Mouse (Mus musculus): ENCODE data around the gene Ubqln4.

The Ubqln4 gene

DNA sequence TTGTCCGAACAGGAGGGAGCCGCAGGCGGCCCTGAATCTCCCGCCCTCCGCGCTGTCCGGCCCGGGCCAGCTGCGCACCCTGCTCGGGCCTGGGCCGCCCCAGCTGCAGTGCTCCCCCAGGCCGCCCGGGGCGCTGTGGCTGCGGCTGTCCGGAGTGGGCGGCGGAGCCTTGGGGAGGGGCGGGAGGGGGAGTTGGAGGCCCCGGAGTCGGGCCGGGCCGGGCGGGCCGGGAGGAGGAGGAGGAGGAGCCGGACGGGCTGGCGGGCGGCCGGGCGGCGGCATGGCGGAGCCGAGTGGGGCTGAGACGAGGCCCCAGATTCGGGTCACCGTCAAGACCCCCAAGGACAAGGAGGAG, at the start of gene Ubqln4:
Gene Ubqln4, plus strand, starts transcription at position 234 of the 355 bp plus-strand sequence.
- DNase-seq (ENCODE audit: low spot score in 2 of 2), result peak; percentile 88 to 90

DNA sequence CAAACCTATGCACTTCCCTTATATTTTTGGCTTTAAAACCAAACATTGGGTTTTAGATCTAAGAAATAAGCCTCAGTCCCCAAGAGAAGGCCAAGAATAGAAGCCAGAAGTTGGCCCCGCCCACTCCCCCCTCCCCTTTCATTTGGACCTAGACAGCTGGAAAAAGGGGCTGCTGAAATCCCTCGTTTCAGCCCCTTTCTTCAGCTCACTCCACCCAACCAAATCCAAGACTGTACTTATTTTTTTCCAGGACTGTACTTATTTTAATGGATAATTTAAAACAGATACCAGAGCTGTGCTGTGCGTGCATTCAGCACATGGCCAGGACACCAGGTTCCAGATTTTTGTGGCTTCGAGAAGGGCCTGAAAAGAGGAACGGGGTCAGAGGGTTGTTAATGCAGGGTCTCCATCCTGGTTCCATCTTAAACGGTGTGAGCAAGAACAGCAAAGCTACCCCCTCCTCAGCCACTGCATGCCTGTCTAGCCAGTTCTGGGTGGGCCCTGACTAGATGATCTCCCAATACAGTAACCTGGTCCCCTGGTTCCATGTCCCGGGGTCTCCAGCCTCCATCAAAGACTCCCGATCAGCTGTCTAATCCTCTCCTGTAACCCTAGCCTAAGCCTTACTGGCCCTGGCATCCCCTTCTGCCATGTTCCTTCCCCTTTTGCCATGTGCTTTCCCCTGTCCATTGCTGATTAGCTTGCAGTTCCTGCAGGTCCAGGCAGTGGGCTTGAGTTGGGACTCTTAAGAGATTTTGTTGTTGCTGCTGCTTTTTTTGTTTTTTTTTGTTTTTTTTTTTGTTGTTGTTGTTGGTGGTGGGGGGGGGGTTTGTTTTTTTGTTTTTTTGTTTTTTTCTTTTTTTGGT, 49.4 kb upstream of the Ubqln4 start:
- DNase-seq (ENCODE audit: low spot score in 2 of 2), result no peak

DNA sequence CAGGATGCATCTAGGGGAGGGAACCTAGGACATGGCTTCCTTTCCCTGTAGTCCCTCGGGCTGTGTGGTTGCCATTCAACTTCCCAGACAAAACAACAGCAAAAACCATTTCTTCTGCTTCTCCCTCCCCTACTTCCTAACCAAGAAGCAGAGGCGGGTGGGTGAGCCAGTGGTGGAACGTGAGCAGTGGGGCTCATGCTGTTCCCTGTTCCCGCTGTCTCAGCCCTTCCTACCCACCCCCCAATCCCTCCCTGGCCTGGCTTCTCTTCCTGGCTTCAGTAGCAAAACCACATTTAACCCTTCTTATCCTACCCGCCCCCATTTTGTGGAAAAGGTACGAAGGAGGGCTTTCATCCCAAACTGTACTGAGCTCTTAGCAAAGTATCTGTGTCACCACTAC, 48.5 kb upstream of the Ubqln4 start:
- no peak for DNase-seq (ENCODE audit: low spot score in 2 of 2)

DNA sequence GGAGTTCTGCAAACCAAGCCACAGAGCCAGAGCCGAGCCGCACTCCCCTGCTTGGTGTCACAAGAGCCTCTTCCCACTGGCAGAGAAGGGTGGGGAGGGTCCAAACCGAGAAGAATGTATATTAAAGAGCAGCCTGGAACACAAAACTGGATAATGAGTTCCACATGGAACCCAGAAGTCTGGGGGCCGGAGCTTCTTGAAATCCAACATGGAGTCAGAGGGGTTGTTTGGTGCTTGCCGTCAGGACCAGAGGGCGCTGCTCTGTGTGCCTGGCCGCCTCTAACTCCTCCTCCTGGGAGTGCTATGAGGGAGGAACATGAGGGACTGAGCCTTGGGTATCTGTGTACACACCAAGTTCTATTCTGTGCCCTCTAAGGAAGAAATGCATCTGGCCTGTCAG, 47.8 kb upstream of the Ubqln4 start:
- no peak for DNase-seq (ENCODE audit: low spot score in 2 of 2)

DNA sequence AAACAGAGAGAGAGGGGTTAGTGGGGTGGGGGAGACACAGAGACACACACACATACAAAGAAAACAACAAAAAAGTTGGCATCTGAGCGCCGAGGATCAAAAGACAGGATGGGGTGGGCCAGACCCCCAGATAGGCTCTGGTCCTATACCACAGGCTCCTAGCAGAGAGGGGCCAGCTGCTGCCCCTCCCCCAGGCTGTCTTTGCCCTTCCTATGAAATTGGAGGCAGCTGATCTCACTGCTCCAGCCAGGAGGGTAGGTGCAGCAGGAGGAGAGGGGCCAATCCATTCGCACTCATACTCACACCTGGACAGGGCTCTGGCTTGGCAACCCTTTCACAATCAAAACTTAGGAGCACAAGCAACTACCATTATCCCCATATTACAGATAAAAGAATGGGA, 44.3 kb upstream of the Ubqln4 start:
- no peak for DNase-seq (ENCODE audit: low spot score in 2 of 2)

DNA sequence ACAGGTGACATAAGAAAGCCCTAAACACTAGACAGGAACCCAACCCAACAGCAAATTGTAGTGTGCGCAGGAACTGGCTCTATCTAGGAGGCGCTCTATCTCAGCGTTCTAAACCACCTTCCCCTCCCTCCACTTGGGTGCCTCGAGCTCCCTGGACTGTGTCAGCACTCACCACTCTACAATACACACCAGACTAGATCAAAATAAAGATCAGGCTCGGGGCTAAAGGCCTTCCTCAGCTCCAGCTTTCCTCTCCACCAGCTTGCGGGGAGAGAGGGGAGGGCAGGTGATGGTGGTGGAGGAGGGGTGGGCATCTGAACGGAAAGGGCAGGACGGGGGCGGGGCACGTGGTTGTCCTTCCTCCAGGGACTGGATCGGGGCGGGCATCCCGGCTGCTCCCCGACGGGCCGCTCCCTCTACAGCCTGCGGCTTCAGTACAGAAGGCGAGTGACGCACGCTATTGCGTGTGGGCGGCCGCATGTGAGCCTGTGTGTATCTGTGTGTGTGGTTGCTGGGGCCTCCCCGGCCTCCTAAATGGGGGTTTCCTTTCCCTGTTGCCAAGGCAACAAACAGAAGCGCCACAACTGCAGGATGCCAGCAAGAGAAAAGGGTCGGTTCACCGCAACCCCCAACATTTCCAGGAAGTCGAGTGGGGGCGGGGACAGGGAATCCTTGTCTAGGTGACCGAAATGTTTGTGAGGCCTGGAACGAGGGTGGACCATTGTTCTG, 43.7 kb upstream of the Ubqln4 start, which contains the start of gene Lmna:
Gene Lmna, minus strand, starts transcription at position 265 of the 729 bp plus-strand sequence.
- DNase-seq (ENCODE audit: low spot score in 2 of 2), result peak; percentile 80 to 94

DNA sequence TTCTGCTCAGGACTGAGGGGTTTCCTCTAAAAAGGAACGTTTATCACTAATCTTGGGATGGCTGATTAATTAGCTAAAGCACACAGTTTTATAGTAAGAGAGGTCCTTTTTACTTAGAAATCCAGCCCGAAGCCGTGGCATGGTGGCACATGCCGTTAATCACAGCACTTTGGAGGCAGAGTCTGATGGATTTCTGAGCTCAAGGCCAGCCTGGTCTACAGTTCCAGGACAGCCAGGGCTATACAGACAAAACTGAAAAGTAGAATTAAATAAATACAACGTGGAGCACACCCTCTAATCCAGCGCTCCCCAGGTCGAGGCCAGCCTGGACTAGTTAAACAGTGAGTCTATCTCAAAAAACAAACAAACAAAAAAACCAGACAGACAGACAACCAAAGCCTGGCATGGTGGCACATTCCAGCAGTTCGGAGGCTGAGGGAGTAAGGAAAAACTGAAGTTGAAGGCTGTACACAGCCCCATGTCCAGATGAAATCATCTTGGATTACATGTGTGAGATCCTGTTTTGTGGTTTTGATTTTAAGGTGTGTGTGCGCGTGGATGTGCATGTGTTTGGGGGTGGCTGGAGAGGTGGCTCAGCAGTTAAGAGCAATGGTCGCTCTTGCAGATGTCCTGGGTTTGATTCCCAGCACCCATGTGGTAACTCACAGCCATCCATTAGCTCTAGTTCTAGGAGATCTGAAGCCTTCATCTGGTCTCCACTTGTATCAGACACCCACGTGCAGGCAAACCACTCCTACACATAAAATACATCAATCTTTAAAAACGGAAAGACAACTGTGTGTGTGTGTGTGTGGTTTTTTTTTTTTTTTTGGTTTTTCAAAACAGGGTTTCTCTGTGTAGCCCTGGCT, 42.9 kb upstream of the Ubqln4 start:
- no peak for DNase-seq (ENCODE audit: low spot score in 2 of 2)

DNA sequence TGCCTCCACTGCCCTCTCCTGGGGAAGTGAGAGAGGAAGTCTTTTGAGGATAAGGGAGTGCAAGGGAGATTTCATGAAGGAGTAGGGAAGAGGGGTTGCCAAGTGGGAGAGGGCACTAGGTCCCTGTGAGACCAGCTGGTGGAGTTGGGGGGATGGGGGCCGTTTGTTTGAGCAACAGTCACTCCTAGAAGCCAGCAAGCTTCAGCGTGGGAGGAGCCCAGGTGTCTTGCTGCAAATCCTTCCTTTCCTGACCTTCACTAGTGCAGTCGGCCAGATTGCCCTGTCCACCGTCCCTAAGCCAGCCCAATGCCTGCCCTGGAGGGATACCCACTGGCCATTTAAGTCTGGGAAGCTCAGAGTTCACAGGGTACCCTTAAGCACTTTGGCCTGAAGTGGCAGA, 42.0 kb upstream of the Ubqln4 start:
- no peak for DNase-seq (ENCODE audit: low spot score in 2 of 2)

DNA sequence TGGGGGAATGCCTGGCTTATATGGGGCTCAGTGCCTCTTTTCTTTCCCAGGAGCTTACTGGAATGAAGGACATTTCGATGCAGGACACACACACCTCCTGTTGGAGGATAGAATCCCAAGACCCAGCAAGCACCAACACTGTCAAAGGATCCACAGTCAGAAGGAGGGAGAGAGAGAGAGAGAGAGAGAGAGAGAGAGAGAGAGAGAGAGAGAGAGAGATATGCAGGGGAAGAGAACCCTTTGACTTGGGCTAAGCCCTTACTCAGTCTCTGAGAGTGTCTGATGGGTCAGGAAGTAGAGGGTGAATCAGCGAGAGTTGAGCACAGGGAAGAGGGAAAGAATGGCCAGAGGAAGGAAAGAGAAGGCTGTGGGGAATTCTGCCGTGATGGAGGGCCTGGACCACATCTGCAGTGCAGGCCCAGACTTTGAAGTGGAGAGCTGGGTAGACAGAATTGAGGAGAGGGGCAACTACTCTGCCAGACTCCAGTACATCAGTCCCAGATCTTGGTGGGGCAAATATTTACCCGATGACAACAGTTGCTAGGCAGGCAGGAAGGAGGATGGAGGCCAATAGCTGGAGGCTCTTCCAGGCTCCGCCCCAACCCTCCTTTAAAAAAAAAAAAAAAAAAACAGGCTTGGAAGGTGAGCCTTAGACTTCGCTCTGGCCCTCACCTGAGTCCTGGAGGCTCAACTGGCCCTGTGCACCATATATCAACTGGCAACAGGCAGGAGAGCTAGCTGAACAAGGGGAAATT, 41.2 kb upstream of the Ubqln4 start:
- no peak for DNase-seq (ENCODE audit: low spot score in 2 of 2)

DNA sequence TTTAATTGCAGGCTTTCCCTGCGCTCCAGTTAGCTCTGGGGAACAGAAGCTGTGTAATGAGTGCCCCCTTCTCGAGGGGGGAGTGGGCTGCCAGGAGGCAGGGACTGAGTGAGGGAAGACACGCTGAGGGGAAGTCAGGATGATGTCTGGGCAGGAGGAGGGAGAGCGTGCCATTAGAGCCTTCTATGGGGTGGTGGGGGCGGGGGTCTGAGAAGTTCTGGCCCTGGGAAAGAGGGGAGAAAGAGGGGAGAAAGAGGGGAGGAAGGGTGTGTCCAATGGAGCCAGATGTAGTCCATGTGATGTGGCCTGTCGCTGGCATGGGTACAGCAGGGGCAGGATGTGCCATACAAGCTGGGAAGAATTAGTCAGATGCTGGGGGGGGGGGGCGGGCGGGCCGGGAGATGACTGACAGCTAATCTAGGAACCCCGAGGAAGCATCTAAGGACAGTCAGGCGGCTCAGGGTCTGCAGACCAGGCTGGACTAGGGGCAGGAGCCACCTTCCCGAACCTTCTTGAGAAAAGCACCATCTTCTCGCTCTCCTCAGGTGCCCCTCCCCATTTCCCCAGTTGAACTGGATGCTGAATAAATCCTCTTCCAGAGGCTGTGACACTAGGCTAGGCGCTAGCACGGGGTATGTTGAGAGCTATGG, 40.5 kb upstream of the Ubqln4 start:
- no peak for DNase-seq (ENCODE audit: low spot score in 2 of 2)

DNA sequence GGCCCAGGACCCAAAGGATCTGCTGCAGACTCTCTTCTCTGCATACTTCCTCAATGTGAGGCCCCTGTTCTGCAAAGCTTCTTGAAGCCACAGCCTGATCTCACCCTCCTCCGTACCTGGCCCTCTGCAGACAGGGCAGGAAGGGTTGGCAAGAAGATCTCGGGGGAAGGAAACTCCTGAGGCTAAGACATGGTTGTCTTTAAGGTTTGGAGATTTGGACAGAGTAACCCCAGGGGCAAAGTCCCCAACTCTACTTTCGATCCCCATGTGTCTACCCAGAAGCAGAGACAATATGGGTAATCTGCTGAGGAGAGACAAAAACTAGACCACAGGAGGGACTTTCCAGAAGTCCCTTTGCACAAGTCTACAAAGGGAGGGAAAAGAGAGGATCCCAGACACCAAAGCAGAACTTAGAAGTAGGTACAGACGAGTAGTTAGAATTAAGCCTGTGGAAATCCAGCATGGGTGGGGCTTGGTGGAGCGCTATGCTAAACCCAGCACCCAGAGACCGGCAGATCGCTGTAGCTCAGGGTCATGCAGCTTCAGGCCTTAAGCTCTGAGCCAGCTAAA, 39.9 kb upstream of the Ubqln4 start:
- no peak for DNase-seq (ENCODE audit: low spot score in 2 of 2)

DNA sequence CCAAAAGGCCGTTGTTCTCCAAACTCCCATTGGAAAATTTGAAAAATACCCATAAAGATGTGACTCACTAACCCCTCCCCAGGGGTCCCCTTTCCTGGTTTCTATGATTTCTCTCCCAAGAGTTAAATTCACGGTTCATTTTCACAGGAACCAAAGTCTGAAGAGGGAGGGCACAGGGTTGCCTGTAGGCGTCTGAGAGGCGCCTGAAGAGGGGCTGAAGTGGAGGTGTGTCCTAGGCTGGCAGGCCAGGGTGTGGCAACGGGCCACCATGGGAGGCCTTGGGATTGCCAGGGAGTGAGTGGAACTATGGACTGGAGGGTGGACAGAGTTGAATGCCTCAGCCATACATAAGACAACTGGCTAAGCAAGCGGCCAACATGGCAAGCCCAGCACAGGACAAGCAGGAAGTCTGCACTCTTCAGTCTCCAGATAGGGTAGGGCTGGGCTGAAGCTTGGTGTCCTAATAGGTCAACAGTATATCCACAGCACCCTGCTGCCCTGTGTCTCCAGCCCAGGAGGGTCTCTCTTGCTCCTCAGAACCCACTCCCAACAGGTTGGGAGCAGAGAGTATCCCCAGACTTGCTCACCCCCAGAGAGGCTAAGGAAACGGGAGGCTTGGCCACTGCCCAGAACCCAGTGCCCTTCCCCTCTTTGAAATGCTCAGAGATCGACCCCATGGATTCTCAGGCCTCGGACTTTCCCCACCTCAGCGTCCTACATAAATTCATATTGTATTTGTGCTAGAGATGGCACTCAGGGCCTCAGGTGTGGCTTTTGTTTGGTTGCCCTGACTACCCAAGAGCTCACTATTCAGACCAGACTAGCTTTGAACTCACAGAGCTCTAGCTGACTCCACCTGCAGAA, 39.1 kb upstream of the Ubqln4 start:
- DNase-seq (ENCODE audit: low spot score in 2 of 2), result no peak

DNA sequence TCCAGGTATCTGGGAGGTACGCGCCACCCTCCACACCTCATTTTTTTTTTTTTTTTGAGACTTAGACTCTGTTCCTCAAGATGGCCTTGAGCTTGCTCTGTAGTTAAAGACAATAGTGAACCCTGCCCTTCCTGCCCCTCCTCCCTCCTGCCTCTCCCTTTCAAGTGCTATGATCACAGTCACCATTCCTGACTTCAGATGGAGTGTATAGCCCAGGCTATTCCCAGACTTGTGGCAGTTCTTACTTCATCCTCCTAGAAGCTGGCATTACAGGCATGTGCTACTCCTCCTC, 38.5 kb upstream of the Ubqln4 start:
- DNase-seq (ENCODE audit: low spot score in 2 of 2), result no peak

DNA sequence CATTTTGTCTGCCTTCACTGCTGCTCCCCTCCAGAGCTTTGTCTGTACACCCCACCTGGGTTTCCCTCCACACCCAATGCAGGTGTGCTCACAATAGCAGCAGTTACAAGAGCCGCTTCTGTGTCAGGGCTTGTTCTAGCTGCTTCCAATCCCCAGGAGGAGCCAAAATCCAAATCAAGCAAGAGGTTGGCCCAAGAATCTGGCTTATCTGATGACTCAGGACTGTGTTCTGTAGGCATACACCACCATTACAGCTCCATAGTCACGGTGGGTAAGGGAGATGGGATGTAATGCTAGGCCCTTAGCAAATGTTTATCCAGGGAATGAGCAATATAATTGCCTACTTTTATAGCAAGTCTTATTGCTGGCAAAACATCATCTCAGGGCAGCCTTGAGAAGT, 37.2 kb upstream of the Ubqln4 start:
- no peak for DNase-seq (ENCODE audit: low spot score in 2 of 2)

DNA sequence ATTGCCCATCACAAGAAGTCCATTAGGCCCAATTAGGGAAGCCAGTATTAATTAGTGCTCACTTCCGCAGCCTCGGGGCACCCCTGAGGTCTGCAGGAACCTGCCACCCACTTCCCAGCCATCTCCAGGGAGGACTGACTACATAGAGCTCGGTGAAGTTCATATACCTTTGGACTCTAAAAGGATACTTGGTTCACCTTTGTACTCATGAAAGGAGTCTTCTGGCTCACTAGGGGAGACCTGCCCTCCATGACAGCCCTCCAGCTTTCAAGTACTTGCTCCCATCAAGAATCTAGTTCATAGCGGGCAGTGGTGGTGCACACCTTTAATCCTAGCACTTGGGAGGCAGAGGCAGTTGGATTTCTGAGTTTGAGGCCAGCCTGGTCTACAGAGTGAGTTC, 35.1 kb upstream of the Ubqln4 start:
- DNase-seq (ENCODE audit: low spot score in 2 of 2), result no peak

DNA sequence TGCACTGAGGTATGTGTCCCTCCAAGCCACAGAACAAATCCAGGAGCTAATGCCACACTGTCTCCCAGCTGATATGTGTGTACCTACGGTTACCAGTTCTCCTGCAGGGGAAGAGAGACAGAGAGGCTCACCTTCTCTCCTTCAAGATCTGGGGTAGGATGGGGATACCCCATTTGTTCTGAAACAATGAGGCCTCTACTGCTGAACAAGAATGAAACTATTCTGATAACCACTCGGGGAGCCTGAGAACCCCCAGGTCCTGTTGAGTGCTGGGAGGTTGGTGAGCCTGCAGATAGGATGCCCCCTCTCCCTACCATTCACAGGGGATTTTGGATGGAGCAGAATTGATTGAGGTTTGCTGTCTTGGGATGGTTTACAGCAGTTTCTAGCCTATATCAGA, 33.5 kb upstream of the Ubqln4 start:
- DNase-seq (ENCODE audit: low spot score in 2 of 2), result no peak

DNA sequence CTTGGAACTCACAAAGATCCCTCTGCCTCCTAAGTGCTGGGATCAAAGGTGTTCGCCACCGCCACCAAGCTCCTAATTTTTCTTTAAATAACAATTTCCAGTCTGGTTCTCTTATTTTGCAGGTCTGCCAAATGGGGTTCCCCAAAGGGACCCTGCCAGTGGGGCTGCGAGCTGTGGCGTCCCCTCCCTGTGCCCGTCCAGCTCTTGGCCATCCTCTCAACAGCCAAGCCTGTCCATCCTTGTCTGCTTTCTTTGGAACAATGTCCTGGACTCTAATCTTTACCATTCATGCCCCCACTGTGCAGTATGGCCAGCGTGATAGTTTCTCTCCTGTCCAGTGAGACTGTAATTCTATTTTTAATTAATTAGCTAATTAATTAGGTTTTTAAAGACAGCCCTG, 32.4 kb upstream of the Ubqln4 start:
- DNase-seq (ENCODE audit: low spot score in 2 of 2), result no peak

DNA sequence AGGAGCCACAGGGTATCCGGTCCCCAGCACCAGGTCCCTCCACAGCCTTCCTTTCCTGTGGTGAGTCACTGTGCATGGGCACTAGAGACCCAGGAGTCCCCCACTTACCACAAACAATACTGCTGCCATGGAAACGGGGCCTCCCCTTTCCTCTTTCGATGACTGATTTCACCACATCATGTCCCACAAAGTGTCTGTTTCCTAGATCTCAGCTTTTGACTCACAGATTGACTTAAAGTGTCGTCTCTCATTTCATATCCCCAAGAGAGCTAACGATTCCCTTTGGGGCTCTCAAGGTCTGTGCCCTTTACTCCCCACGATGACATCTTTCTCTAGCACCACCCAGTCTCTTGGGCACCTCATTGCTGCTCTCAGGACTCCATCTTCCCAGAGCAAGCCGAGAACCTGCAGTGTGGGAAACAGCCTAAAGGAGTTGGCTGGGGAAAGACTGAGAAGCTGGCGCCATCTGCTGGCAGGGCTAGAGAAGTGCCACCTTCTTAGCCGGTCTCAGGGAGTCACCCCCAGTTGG, 31.7 kb upstream of the Ubqln4 start:
- peak in 1 of 2 experiments; percentile 70 for DNase-seq (ENCODE audit: low spot score in 2 of 2)

DNA sequence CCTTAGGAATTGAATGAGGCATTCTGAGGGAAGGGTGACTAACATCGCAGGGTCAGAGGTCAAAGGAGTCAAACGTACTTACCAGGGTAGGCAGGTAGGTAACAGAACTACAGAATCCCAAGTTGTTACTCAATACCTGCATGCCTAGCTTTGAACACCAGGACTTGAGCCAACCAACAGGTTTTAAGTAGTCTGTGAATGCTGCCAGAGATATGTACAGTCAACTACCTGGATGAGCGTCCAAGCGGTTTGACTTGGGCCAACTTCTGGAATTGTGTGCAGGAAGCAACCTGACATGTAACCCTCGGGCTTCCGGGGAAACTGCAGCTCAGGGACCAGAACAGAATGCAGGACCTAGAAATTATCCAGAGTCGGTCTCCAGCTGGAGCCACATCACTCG, 30.5 kb upstream of the Ubqln4 start:
- no peak for DNase-seq (ENCODE audit: low spot score in 2 of 2)

DNA sequence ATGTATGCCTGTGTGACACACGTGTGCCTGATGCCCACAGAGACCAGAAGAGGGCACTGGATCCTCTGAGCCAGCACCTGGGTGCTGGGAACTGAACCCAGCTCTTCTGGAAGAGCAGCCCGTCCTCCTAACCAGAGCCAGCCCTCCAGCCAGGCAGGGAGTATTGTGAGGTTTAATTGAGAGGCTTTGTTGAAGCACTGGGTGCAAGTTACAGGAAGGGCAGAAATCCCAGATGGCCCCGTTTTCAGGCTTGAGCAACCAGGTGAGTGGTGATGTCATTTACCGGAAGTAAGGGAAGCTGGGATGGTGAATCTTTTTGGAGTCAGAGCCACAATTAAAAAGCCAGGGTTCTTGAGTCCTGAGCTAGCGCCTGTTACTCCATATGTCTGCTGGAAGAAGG, 28.5 kb upstream of the Ubqln4 start:
- no peak for DNase-seq (ENCODE audit: low spot score in 2 of 2)

All from urinary bladder, adult 18-20 months (tissue).